In genomic region chr3:127161085-127161837, GRCm38 (mm10) we compare ENCODE assay signal across 8 mouse cellular contexts.
DNase-seq lines count a peak whose midpoint lies in the region; ATAC-seq lines count a peak whose summit lies in the region.

No protein-coding gene starts in this region.

- H3K27me3 ChIP-seq in embryonic facial prominence, embryonic 10.5 days (replicated peaks; ENCODE audit: low read depth, poor library complexity, severe bottlenecking), result peaks cover 56% of the 10 kb centered on the region
- H3K27me3 ChIP-seq in intestine, embryonic 14.5 days (replicated peaks; ENCODE audit: control insufficient read depth, insufficient read depth, low read length), result peaks cover 16% of the 10 kb centered on the region; the same call in 1 of the 2 replicates
- no peaks in the 10 kb centered on the region for H3K27me3 ChIP-seq in neural tube, embryonic 14.5 days (ENCODE audit: control insufficient read depth, insufficient read depth, low read length)

- peak overlapping the region; percentile 31; the same call in 1 of the 2 replicates for H3K9ac ChIP-seq in intestine, embryonic 14.5 days (ENCODE audit: low read length)
- H3K9ac ChIP-seq in neural tube, embryonic 14.5 days (replicated peaks; ENCODE audit: low read depth, low read length), result peak overlapping the region; percentile 57

- no peaks in the 10 kb centered on the region for H3K36me3 ChIP-seq in embryonic facial prominence, embryonic 10.5 days (replicated peaks)
- no peaks in the 10 kb centered on the region for H3K36me3 ChIP-seq in intestine, embryonic 14.5 days (ENCODE audit: control insufficient read depth, insufficient read depth, low read length)
- H3K36me3 ChIP-seq in neural tube, embryonic 14.5 days (ENCODE audit: control insufficient read depth, insufficient read depth, low read length), result no peaks in the 10 kb centered on the region

- H3K27ac ChIP-seq in embryonic facial prominence, embryonic 10.5 days (replicated peaks), result no peak overlapping the region
- no peak overlapping the region for H3K27ac ChIP-seq in intestine, embryonic 14.5 days (ENCODE audit: low read depth)
- H3K27ac ChIP-seq in neural tube, embryonic 14.5 days (ENCODE audit: low read depth, low read length), result peak overlapping the region; percentile 40; the same call in 1 of the 2 replicates

- peak overlapping the region; percentile 82 for H3K4me2 ChIP-seq in intestine, embryonic 14.5 days (ENCODE audit: low read length)
- peak overlapping the region; percentile 98 for H3K4me2 ChIP-seq in neural tube, embryonic 14.5 days (ENCODE audit: low read depth, low read length)

- intact Hi-C loops in left cerebral cortex, postnatal 14 days (cut with DNase I), result loop anchor here (5.0 kb wide), 1 partner anchor 144 kb away; no protein-coding TSS in a partner anchor

- DNase-seq in left cerebral cortex, adult 18-20 months (ENCODE audit: low spot score in 2 of 2), result peak; percentile 37 to 42
- no peak for DNase-seq in left cerebral cortex, postnatal 14 days (ENCODE audit: low spot score in 2 of 2)
- DNase-seq in embryonic facial prominence, embryonic 10.5 days (ENCODE audit: low spot score), result peak; percentile 21
- DNase-seq in intestine, embryonic 14.5 days (ENCODE audit: low spot score), result no peak
- no peak for DNase-seq in right cerebral cortex, postnatal 14 days
- DNase-seq in B cell, adult 2 months, result no peak

- H3K9me3 ChIP-seq in embryonic facial prominence, embryonic 10.5 days, result no peaks in the 10 kb centered on the region
- no peaks in the 10 kb centered on the region for H3K9me3 ChIP-seq in intestine, embryonic 14.5 days (ENCODE audit: control insufficient read depth, low read length)
- no peaks in the 10 kb centered on the region for H3K9me3 ChIP-seq in neural tube, embryonic 14.5 days (ENCODE audit: control insufficient read depth, low read length)

- no peak for ATAC-seq in intestine, embryonic 14.5 days (replicated peaks; ENCODE audit: low FRiP score, low TSS enrichment, low read depth)
- no peak for ATAC-seq in neural tube, embryonic 14.5 days (ENCODE audit: low read depth)
- no peak for ATAC-seq in monocyte, adult 5-6 weeks (replicated peaks; ENCODE audit: insufficient number of reproducible peaks, low FRiP score, low TSS enrichment, poor library complexity, severe bottlenecking)

- H3K4me3 ChIP-seq in embryonic facial prominence, embryonic 10.5 days, result peak overlapping the region; percentile 77
- peak overlapping the region; percentile 67 for H3K4me3 ChIP-seq in intestine, embryonic 14.5 days (ENCODE audit: low read depth, low read length)
- H3K4me3 ChIP-seq in neural tube, embryonic 14.5 days (ENCODE audit: low read depth, low read length), result peak overlapping the region; percentile 56

- 5% methylated on average over 23 of the region's 23 CpGs for WGBS in embryonic facial prominence, embryonic 10.5 days
- WGBS in intestine, embryonic 14.5 days, result 4% methylated on average over 23 of the region's 23 CpGs
- WGBS in neural tube, embryonic 14.5 days, result 5% methylated on average over 23 of the region's 23 CpGs

- H3K4me1 ChIP-seq in embryonic facial prominence, embryonic 10.5 days, result peaks cover 17% of the 10 kb centered on the region
- H3K4me1 ChIP-seq in intestine, embryonic 14.5 days (replicated peaks; ENCODE audit: control insufficient read depth, insufficient read depth, low read length), result no peaks in the 10 kb centered on the region
- no peaks in the 10 kb centered on the region; the same call in 1 of the 2 replicates for H3K4me1 ChIP-seq in neural tube, embryonic 14.5 days (ENCODE audit: control insufficient read depth, insufficient read depth, low read length)

Comparison
In these comparisons a context has a peak if more than half of its experiments do, and no peak if none do; other contexts are left out.
1. DNase-seq: peak in left cerebral cortex, adult 18-20 months (2 of 2) and embryonic facial prominence, embryonic 10.5 days (single experiment); none in left cerebral cortex, postnatal 14 days (0 of 2), intestine, embryonic 14.5 days (single experiment), right cerebral cortex, postnatal 14 days (single experiment) and B cell, adult 2 months (0 of 2).
2. Peak in every context shown above with its lines, with median percentiles within 50 percentile points of each other: H3K4me3 ChIP-seq.